Mouse (Mus musculus): ENCODE results near the gene Scn8a. TPM values are rescaled to one million over a fixed set of nuclear protein-coding genes. Genes with fewer than 3 reads are reported as not detected.

The Scn8a gene
- polyA plus RNA-seq, 1 experiment from 2014 or later = 18.2 TPM

GRCm38 (mm10) chr15:100884481-100884880, 14.8 kb downstream of the Scn8a start:
- no peaks in the 10 kb centered on the region for H3K36me3 ChIP-seq
- H3K9me3 ChIP-seq = peaks cover 4% of the 10 kb centered on the region; the same call in 1 of the 2 replicates
- H3K27ac ChIP-seq (replicated peaks) = no peak overlapping the region
- WGBS = 88% methylated on average over 6 of the region's 6 CpGs
- no peaks in the 10 kb centered on the region for H3K4me1 ChIP-seq (replicated peaks)
- ATAC-seq (ENCODE audit: low read depth) = no peak
- no peak overlapping the region for H3K4me2 ChIP-seq
- H3K4me3 ChIP-seq = no peak overlapping the region
- no peaks in the 10 kb centered on the region for H3K27me3 ChIP-seq
- H3K9ac ChIP-seq = no peak overlapping the region

GRCm38 (mm10) chr15:100891962-100892361, 22.3 kb downstream of the Scn8a start:
- peaks cover 13% of the 10 kb centered on the region for H3K9me3 ChIP-seq
- no peak overlapping the region for H3K4me3 ChIP-seq
- H3K27ac ChIP-seq (replicated peaks) = no peak overlapping the region
- peaks cover 12% of the 10 kb centered on the region for H3K4me1 ChIP-seq (replicated peaks)
- H3K36me3 ChIP-seq = peaks cover 13% of the 10 kb centered on the region
- ATAC-seq (ENCODE audit: low read depth) = 0 out of 2 replicates have a peak, but pooled peaks have one; percentile 43
- H3K9ac ChIP-seq = 0 out of 2 replicates have a peak overlapping the region, but pooled peaks have one; percentile 2
- H3K27me3 ChIP-seq = no peaks in the 10 kb centered on the region
- peak overlapping the region; percentile 22 for H3K4me2 ChIP-seq
- WGBS = 44% methylated on average over 13 of the region's 13 CpGs

- Histone ChIP-seq H3K4me3 (no peak overlapping the region), H3K36me3 (peaks cover 29% of the 10 kb centered on the region), H3K4me2 (no peak overlapping the region), H3K27me3 (no peaks in the 10 kb centered on the region), H3K4me1 (replicated peaks) (peaks cover 9% of the 10 kb centered on the region), H3K9ac (no peak overlapping the region), H3K9me3 (peaks cover 13% of the 10 kb centered on the region), H3K27ac (replicated peaks) (no peak overlapping the region)
- ATAC-seq (ENCODE audit: low read depth) = no peak
- 98% methylated on average over 23 of the region's 23 CpGs for WGBS
These were observed 26.8 kb downstream of the Scn8a start for GRCm38 (mm10) chr15:100896502-100896901.

- no peak overlapping the region for H3K4me2 ChIP-seq
- H3K27me3 ChIP-seq = no peaks in the 10 kb centered on the region
- H3K36me3 ChIP-seq = peaks cover 15% of the 10 kb centered on the region
- WGBS = 72% methylated on average over 9 of the region's 9 CpGs
- no peak for ATAC-seq (ENCODE audit: low read depth)
- no peaks in the 10 kb centered on the region for H3K9me3 ChIP-seq
- no peak overlapping the region for H3K4me3 ChIP-seq
- H3K9ac ChIP-seq = no peak overlapping the region
- peaks cover 10% of the 10 kb centered on the region for H3K4me1 ChIP-seq (replicated peaks)
- no peak overlapping the region for H3K27ac ChIP-seq (replicated peaks)
These were observed 34.2 kb downstream of the Scn8a start for GRCm38 (mm10) chr15:100903811-100904210.

DNA sequence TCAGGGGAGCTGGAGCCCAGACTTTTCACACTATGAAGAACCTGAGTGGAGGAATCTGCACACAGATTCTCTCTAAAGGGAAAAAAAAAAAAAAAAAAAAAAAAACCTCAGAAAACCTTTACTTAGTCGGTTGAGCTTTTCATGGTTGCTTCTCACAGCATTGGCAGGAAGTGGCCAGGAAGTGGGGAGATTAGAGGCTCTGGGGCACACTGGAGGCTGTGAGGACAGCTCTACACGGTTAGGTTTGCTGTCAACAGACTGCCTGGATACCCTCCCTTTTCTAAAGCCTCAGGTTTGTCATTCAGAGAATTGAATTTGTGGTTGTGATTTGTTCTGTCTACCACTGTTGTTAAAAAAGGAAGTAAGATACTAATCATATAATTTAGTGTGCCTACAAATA, 35.3 kb downstream of the Scn8a start:
- peaks cover 7% of the 10 kb centered on the region for H3K36me3 ChIP-seq
- ATAC-seq (ENCODE audit: low read depth) = no peak
- no peak overlapping the region for H3K4me3 ChIP-seq
- WGBS = 30% methylated on average over 2 of the region's 2 CpGs
- H3K27ac ChIP-seq (replicated peaks) = no peak overlapping the region
- H3K4me2 ChIP-seq = no peak overlapping the region
- H3K9ac ChIP-seq = no peak overlapping the region
- peaks cover 21% of the 10 kb centered on the region for H3K4me1 ChIP-seq (replicated peaks)
- no peaks in the 10 kb centered on the region for H3K27me3 ChIP-seq
- no peaks in the 10 kb centered on the region for H3K9me3 ChIP-seq

- ATAC-seq (ENCODE audit: low read depth) = no peak
- Histone ChIP-seq H3K9me3 (no peaks in the 10 kb centered on the region), H3K9ac (no peak overlapping the region), H3K27ac (replicated peaks) (no peak overlapping the region), H3K27me3 (no peaks in the 10 kb centered on the region), H3K36me3 (no peaks in the 10 kb centered on the region), H3K4me3 (no peak overlapping the region), H3K4me2 (no peak overlapping the region), H3K4me1 (replicated peaks) (peaks cover 29% of the 10 kb centered on the region)
- WGBS = 86% methylated on average over 8 of the region's 8 CpGs
These were observed 36.1 kb downstream of the Scn8a start for GRCm38 (mm10) chr15:100905751-100906150.

- 21% methylated on average over 3 of the region's 3 CpGs for WGBS
- H3K36me3 ChIP-seq = no peaks in the 10 kb centered on the region
- no peak; the same call in 1 of the 2 replicates for ATAC-seq (ENCODE audit: low read depth)
- no peaks in the 10 kb centered on the region for H3K9me3 ChIP-seq
- H3K4me3 ChIP-seq = no peak overlapping the region
- peak overlapping the region; percentile 81 for H3K27ac ChIP-seq (replicated peaks)
- peaks cover 33% of the 10 kb centered on the region for H3K4me1 ChIP-seq (replicated peaks)
- no peak overlapping the region; the same call in 1 of the 2 replicates for H3K4me2 ChIP-seq
- no peaks in the 10 kb centered on the region for H3K27me3 ChIP-seq
- H3K9ac ChIP-seq = no peak overlapping the region
These were observed 39.2 kb downstream of the Scn8a start for GRCm38 (mm10) chr15:100908817-100909216.

DNA sequence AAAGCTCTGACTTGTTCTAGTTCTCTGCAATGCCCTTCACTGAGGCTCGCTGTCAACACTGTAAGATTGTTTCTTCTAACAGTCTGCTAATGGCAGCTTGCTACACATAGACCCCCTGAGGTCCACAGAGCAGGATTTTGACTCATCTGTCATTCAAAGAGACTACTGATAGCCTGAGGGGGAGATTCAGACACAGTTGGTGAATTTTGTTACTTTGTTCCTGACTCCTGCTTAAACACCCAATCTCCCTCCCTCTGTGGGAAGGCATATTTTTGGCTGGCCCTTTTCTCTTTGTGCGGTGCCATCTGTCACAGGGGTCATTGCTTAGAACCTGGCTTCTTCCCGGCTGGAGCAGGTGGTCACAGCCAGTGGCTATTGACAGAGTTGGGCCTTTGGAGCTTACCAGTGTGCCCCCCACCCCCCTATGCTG, 40.1 kb downstream of the Scn8a start:
- ATAC-seq (ENCODE audit: low read depth) = peak; percentile 47
- no peak overlapping the region for H3K9ac ChIP-seq
- peak overlapping the region; percentile 81 for H3K27ac ChIP-seq (replicated peaks)
- H3K9me3 ChIP-seq = no peaks in the 10 kb centered on the region
- H3K36me3 ChIP-seq = no peaks in the 10 kb centered on the region
- H3K4me1 ChIP-seq (replicated peaks) = peaks cover 33% of the 10 kb centered on the region
- WGBS = 6% methylated on average over 3 of the region's 3 CpGs
- H3K4me3 ChIP-seq = no peak overlapping the region
- H3K27me3 ChIP-seq = no peaks in the 10 kb centered on the region
- H3K4me2 ChIP-seq = 0 out of 2 replicates have a peak overlapping the region, but pooled peaks have one; percentile 18

- no peak for ATAC-seq (ENCODE audit: low read depth)
- H3K27me3 ChIP-seq = no peaks in the 10 kb centered on the region
- H3K27ac ChIP-seq (replicated peaks) = peak overlapping the region; percentile 81
- H3K9ac ChIP-seq = no peak overlapping the region
- no peaks in the 10 kb centered on the region for H3K36me3 ChIP-seq
- 40% methylated on average over 10 of the region's 10 CpGs for WGBS
- no peaks in the 10 kb centered on the region for H3K9me3 ChIP-seq
- H3K4me3 ChIP-seq = no peak overlapping the region
- H3K4me2 ChIP-seq = no peak overlapping the region
- H3K4me1 ChIP-seq (replicated peaks) = peaks cover 39% of the 10 kb centered on the region
These were observed 40.8 kb downstream of the Scn8a start for GRCm38 (mm10) chr15:100910381-100910841.

- Histone ChIP-seq H3K4me2 (no peak overlapping the region), H3K4me3 (no peak overlapping the region), H3K4me1 (replicated peaks) (peaks cover 39% of the 10 kb centered on the region), H3K27ac (replicated peaks) (no peak overlapping the region), H3K9ac (no peak overlapping the region), H3K9me3 (no peaks in the 10 kb centered on the region), H3K36me3 (no peaks in the 10 kb centered on the region), H3K27me3 (no peaks in the 10 kb centered on the region)
- ATAC-seq (ENCODE audit: low read depth) = no peak
- whole genome bisulfite sequencing = 86% methylated on average over 3 of the region's 3 CpGs
These were observed 43.1 kb downstream of the Scn8a start for GRCm38 (mm10) chr15:100912676-100913266.

GRCm38 (mm10) chr15:100914734-100915242, 45.1 kb downstream of the Scn8a start:
- no peaks in the 10 kb centered on the region for H3K9me3 ChIP-seq
- no peak for ATAC-seq (ENCODE audit: low read depth)
- WGBS = 4% methylated on average over 24 of the region's 24 CpGs
- H3K36me3 ChIP-seq = no peaks in the 10 kb centered on the region
- H3K4me1 ChIP-seq (replicated peaks) = peaks cover 31% of the 10 kb centered on the region
- peak overlapping the region; percentile 55 for H3K4me2 ChIP-seq
- no peaks in the 10 kb centered on the region for H3K27me3 ChIP-seq
- H3K27ac ChIP-seq (replicated peaks) = no peak overlapping the region
- H3K4me3 ChIP-seq = peak overlapping the region; percentile 30
- peak overlapping the region; percentile 52 for H3K9ac ChIP-seq

DNA sequence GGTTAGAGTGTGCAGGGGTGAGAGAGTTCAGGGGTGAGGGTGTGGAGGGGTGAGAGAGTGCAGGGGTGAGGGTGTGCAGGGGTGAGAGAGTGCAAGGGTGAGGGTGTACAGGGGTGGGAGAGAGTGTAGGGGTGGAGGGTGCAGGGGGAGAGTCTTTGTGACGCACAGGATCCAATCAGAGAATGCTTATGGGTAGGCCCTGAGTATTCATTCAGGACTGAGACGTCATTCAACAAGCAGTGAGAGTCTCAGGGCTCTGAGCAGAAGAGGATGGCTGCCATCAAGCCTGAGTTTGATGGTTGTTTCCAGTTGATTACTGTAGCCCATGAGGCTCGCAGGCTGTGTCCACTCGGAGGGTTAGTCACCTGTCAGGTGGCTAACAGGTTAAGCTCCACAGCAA, 48.4 kb downstream of the Scn8a start:
- Histone ChIP-seq H3K4me2 (no peak overlapping the region), H3K9me3 (no peaks in the 10 kb centered on the region), H3K36me3 (no peaks in the 10 kb centered on the region), H3K4me1 (replicated peaks) (peaks cover 17% of the 10 kb centered on the region), H3K9ac (no peak overlapping the region), H3K4me3 (no peak overlapping the region), H3K27ac (replicated peaks) (no peak overlapping the region), H3K27me3 (no peaks in the 10 kb centered on the region)
- ATAC-seq (ENCODE audit: low read depth) = no peak
- 61% methylated on average over 4 of the region's 4 CpGs for WGBS

GRCm38 (mm10) chr15:100922210-100922609, 52.6 kb downstream of the Scn8a start:
- no peaks in the 10 kb centered on the region for H3K36me3 ChIP-seq
- H3K9ac ChIP-seq = no peak overlapping the region
- H3K4me1 ChIP-seq (replicated peaks) = peaks cover 23% of the 10 kb centered on the region
- H3K9me3 ChIP-seq = no peaks in the 10 kb centered on the region
- H3K27me3 ChIP-seq = no peaks in the 10 kb centered on the region
- no peak overlapping the region for H3K4me3 ChIP-seq
- no peak for ATAC-seq (ENCODE audit: low read depth)
- no peak overlapping the region for H3K4me2 ChIP-seq
- no peak overlapping the region for H3K27ac ChIP-seq (replicated peaks)
- 96% methylated on average over 11 of the region's 11 CpGs for WGBS

Measured in neural tube, embryonic 13.5 days (tissue).